Mouse (Mus musculus): ENCODE results near the gene Ispd. TPM values are rescaled to one million over a fixed set of nuclear protein-coding genes. Genes with fewer than 3 reads are reported as not detected.
"Not testable (repeated sequence)": the region's sequence is repeated elsewhere in the genome, so short reads cannot be mapped to it uniquely, and the experiment has no call there.

Gene Ispd
- polyA plus RNA-seq (2015; fragmentation: Nextera tagmentation; extraction: Ambion mirVana), result 8.8 and 8.9 TPM in 2 replicates

GRCm38 (mm10) chr12:36381441-36382340 lies at the start of gene Ispd, which contains the start of gene D630036H23Rik:
TSS of gene Ispd (plus strand) at chr12:36381450.
TSS of gene D630036H23Rik (minus strand) at chr12:36382181.
- WGBS, result under 1% methylated on average over 63 of the region's 64 CpGs
- Histone ChIP-seq H3K4me1 (peaks cover 25% of the 10 kb centered on the region), H3K27me3 (no peaks in the 10 kb centered on the region), H3K27ac (peak within 1 kb of the TSS; percentile 97), H3K9me3 (no peaks in the 10 kb centered on the region), H3K9ac (peak within 1 kb of the TSS; percentile 95), H3K4me2 (replicated peaks) (peak within 1 kb of the TSS; percentile 77), H3K36me3 (no peaks in the 10 kb centered on the region), H3K4me3 (peak within 1 kb of the TSS; percentile 57)
- ATAC-seq (ENCODE audit: low FRiP score, low read depth), result peak; percentile 90

- no peaks in the 10 kb centered on the region for H3K27me3 ChIP-seq
- H3K4me2 ChIP-seq (replicated peaks), result no peak overlapping the region
- H3K4me1 ChIP-seq, result peaks cover 5% of the 10 kb centered on the region
- WGBS, result 82% methylated on average over 1 of the region's 1 CpGs
- H3K4me3 ChIP-seq, result no peak overlapping the region
- no peaks in the 10 kb centered on the region for H3K9me3 ChIP-seq
- no peaks in the 10 kb centered on the region for H3K36me3 ChIP-seq
- no peak overlapping the region for H3K9ac ChIP-seq
- H3K27ac ChIP-seq, result no peak overlapping the region
- no peak for ATAC-seq (ENCODE audit: low FRiP score, low read depth)
Measured at GRCm38 (mm10) chr12:36332676-36333075, 48.6 kb upstream of the Ispd start.

GRCm38 (mm10) chr12:36333837-36334281 lies 47.4 kb upstream of the Ispd start:
- no peaks in the 10 kb centered on the region for H3K9me3 ChIP-seq
- H3K27me3 ChIP-seq, result no peaks in the 10 kb centered on the region
- H3K4me1 ChIP-seq, result peaks cover 5% of the 10 kb centered on the region
- 70% methylated on average over 9 of the region's 9 CpGs for WGBS
- ATAC-seq (ENCODE audit: low FRiP score, low read depth), result no peak
- no peak overlapping the region for H3K27ac ChIP-seq
- no peak overlapping the region for H3K9ac ChIP-seq
- H3K36me3 ChIP-seq, result no peaks in the 10 kb centered on the region
- no peak overlapping the region for H3K4me2 ChIP-seq (replicated peaks)
- H3K4me3 ChIP-seq, result no peak overlapping the region

- Histone ChIP-seq H3K36me3 (no peaks in the 10 kb centered on the region), H3K9me3 (no peaks in the 10 kb centered on the region), H3K4me1 (no peaks in the 10 kb centered on the region), H3K9ac (no peak overlapping the region), H3K27me3 (no peaks in the 10 kb centered on the region), H3K4me2 (replicated peaks) (no peak overlapping the region), H3K27ac (no peak overlapping the region), H3K4me3 (no peak overlapping the region)
- WGBS, result 72% methylated on average over 4 of the region's 4 CpGs
- no peak for ATAC-seq (ENCODE audit: low FRiP score, low read depth)
Measured at GRCm38 (mm10) chr12:36344131-36344530, 37.1 kb upstream of the Ispd start.

GRCm38 (mm10) chr12:36360064-36360463 lies 21.2 kb upstream of the Ispd start:
- ATAC-seq (ENCODE audit: low FRiP score, low read depth), result no peak

GRCm38 (mm10) chr12:36360693-36361092 lies 20.6 kb upstream of the Ispd start:
- no peak overlapping the region for H3K27ac ChIP-seq
- no peaks in the 10 kb centered on the region for H3K4me1 ChIP-seq
- no peaks in the 10 kb centered on the region for H3K27me3 ChIP-seq
- no peak for ATAC-seq (ENCODE audit: low FRiP score, low read depth)
- WGBS, result 90% methylated on average over 5 of the region's 5 CpGs
- H3K9ac ChIP-seq, result no peak overlapping the region
- no peak overlapping the region for H3K4me2 ChIP-seq (replicated peaks)
- H3K9me3 ChIP-seq, result no peaks in the 10 kb centered on the region
- H3K4me3 ChIP-seq, result no peak overlapping the region
- no peaks in the 10 kb centered on the region for H3K36me3 ChIP-seq

More at GRCm38 (mm10) chr12:36360064-36360463, 21.2 kb upstream of the Ispd start:
- Histone ChIP-seq H3K9ac (no peak overlapping the region), H3K4me2 (replicated peaks) (no peak overlapping the region), H3K4me1 (no peaks in the 10 kb centered on the region), H3K27ac (no peak overlapping the region), H3K27me3 (no peaks in the 10 kb centered on the region), H3K9me3 (no peaks in the 10 kb centered on the region), H3K36me3 (no peaks in the 10 kb centered on the region), H3K4me3 (no peak overlapping the region)
- WGBS, result 78% methylated on average over 3 of the region's 3 CpGs

GRCm38 (mm10) chr12:36364013-36364412 lies 17.2 kb upstream of the Ispd start:
- H3K27me3 ChIP-seq, result no peaks in the 10 kb centered on the region
- H3K9ac ChIP-seq, result no peak overlapping the region
- ATAC-seq (ENCODE audit: low FRiP score, low read depth), result no peak
- no peak overlapping the region for H3K27ac ChIP-seq
- 84% methylated on average over 4 of the region's 4 CpGs for WGBS
- no peak overlapping the region for H3K4me3 ChIP-seq
- H3K4me1 ChIP-seq, result no peaks in the 10 kb centered on the region
- H3K9me3 ChIP-seq, result no peaks in the 10 kb centered on the region
- H3K36me3 ChIP-seq, result no peaks in the 10 kb centered on the region
- H3K4me2 ChIP-seq (replicated peaks), result no peak overlapping the region

- Histone ChIP-seq H3K27me3 (no peaks in the 10 kb centered on the region), H3K9ac (no peak overlapping the region), H3K4me2 (replicated peaks) (no peak overlapping the region), H3K4me3 (no peak overlapping the region), H3K4me1 (no peaks in the 10 kb centered on the region), H3K9me3 (no peaks in the 10 kb centered on the region), H3K36me3 (no peaks in the 10 kb centered on the region), H3K27ac (no peak overlapping the region)
- no peak for ATAC-seq (ENCODE audit: low FRiP score, low read depth)
- WGBS, result 52% methylated on average over 4 of the region's 4 CpGs
Measured at GRCm38 (mm10) chr12:36373237-36373998, 7.8 kb upstream of the Ispd start.

GRCm38 (mm10) chr12:36376391-36376790 lies 4.9 kb upstream of the Ispd start:
- 83% methylated on average over 3 of the region's 4 CpGs for WGBS
- H3K4me2 ChIP-seq (replicated peaks); ATAC-seq (ENCODE audit: low FRiP score, low read depth): not testable (repeated sequence)

GRCm38 (mm10) chr12:36380254-36380653 lies 996 bp upstream of the Ispd start:
- Histone ChIP-seq H3K27ac (no peak overlapping the region), H3K9ac (no peak overlapping the region), H3K9me3 (no peaks in the 10 kb centered on the region), H3K4me2 (replicated peaks) (no peak overlapping the region), H3K27me3 (no peaks in the 10 kb centered on the region), H3K4me1 (peaks cover 18% of the 10 kb centered on the region), H3K36me3 (no peaks in the 10 kb centered on the region), H3K4me3 (no peak overlapping the region)
- 66% methylated on average over 3 of the region's 3 CpGs for WGBS
- ATAC-seq (ENCODE audit: low FRiP score, low read depth), result no peak

More at GRCm38 (mm10) chr12:36376391-36376790, 4.9 kb upstream of the Ispd start:
- H3K9me3 ChIP-seq, H3K4me1 ChIP-seq, H3K36me3 ChIP-seq, H3K27me3 ChIP-seq, H3K27ac ChIP-seq, H3K9ac ChIP-seq, H3K4me3 ChIP-seq: not testable (repeated sequence)

GRCm38 (mm10) chr12:36380806-36381205 lies 444 bp upstream of the Ispd start:
- no peaks in the 10 kb centered on the region for H3K36me3 ChIP-seq
- no peaks in the 10 kb centered on the region for H3K27me3 ChIP-seq
- peaks cover 21% of the 10 kb centered on the region for H3K4me1 ChIP-seq
- peak overlapping the region; percentile 57 for H3K4me3 ChIP-seq
- H3K27ac ChIP-seq, result no peak overlapping the region
- no peak overlapping the region for H3K9ac ChIP-seq
- 44% methylated on average over 5 of the region's 5 CpGs for WGBS
- peak overlapping the region; percentile 77 for H3K4me2 ChIP-seq (replicated peaks)
- no peaks in the 10 kb centered on the region for H3K9me3 ChIP-seq
- no peak for ATAC-seq (ENCODE audit: low FRiP score, low read depth)

- H3K9ac ChIP-seq, result no peak overlapping the region
- H3K36me3 ChIP-seq, result no peaks in the 10 kb centered on the region
- H3K27me3 ChIP-seq, result no peaks in the 10 kb centered on the region
- H3K27ac ChIP-seq, result peak overlapping the region; percentile 7; the same call in 1 of the 2 replicates
- H3K4me2 ChIP-seq (replicated peaks), result peak overlapping the region; percentile 15; the same call in 1 of the 2 replicates
- no peaks in the 10 kb centered on the region for H3K9me3 ChIP-seq
- H3K4me1 ChIP-seq, result peaks cover 23% of the 10 kb centered on the region
- WGBS, result 30% methylated on average over 6 of the region's 6 CpGs
- no peak for ATAC-seq (ENCODE audit: low FRiP score, low read depth)
- H3K4me3 ChIP-seq, result no peak overlapping the region
Measured at GRCm38 (mm10) chr12:36385386-36385785, 4.1 kb downstream of the Ispd start.

Measured in limb, embryonic 13.5 days (tissue).